Mouse (Mus musculus) small intestine, adult 2 months (tissue): ENCODE data around the gene 3110009E18Rik.

ENCODE experiments used
- CTCF ChIP-seq: fragments of 200-500 bp; IDR thresholded peaks from 2 replicates; pipeline ENCODE4 v1.5.1; 2012; ENCODE audit warnings: low read depth, mild to moderate bottlenecking, control low read depth, inconsistent platforms, low read length, moderate library complexity, mixed read lengths; ENCODE audit not compliant: insufficient replicate concordance, insufficient read length; ENCODE audit errors: extremely low read depth
- POLR2A ChIP-seq: fragments of 200-500 bp; IDR thresholded peaks from 2 replicates; pipeline ENCODE4 v1.6.1; 2012; ENCODE audit warnings: low read depth, mild to moderate bottlenecking, control low read depth, inconsistent platforms, low read length, moderate library complexity

DNA sequence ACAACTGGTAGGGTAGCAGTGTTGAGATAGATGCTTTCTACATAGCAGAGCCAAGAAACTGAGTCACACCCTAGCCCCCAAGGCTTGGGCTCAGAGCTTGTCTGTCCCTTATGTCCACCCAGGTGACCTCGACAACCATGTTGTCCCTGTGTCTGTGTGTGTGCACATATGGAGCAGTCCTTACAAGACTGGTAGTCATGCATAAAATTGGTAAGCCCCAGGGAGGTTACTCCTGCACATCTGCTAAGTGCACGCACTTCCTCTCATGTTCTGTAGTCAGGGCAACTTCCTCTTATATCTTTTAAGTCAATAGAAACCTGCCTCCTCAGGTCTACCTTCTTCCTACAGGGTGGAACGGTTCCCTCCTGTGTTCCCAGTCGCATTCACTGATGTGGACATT is 54.0 kb downstream of the 3110009E18Rik start:
- TF ChIP-seq CTCF (no peak), POLR2A (no peak)
